Mouse (Mus musculus) cerebellum, postnatal 36 days (tissue): ENCODE data around the gene Gm14412.
"Not testable (repeated sequence)": the region's sequence is repeated elsewhere in the genome, so short reads cannot be mapped to it uniquely, and the experiment has no call there.

ENCODE experiments used
- DNase-seq, 2 experiments: peaks; one replicate each; pipeline ENCODE4 v3.0.0; 2021 to 2022; ENCODE audit warnings: mixed read lengths in 2 of 2

Gene Gm14412

DNA sequence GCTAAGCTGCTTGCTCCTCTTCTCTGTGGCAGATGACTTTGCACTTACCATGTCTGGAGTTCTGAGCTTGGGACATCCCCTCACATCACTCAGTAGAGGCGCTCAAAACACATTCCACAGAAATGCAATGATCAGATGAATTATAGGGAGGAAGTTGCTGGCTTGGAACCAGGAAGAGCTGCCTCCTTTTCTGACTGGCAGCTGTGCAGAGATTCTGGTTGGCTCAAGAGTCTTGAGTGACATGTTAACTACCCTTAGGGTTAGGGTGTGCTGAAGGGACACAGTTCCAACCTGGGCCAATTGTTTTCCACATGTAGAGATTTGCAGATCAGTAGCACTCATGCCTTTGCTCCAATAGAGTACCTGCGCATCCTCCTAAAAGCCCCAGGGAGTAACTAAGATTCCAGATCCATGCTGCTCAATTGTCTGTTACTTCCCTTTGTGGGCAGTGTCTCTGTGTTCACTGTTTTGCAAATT lies at the start of gene Gm14412:
TSS of gene Gm14412 (minus strand) at position 51 of the 477 bp plus-strand sequence.
- DNase-seq: not testable (repeated sequence)

DNA sequence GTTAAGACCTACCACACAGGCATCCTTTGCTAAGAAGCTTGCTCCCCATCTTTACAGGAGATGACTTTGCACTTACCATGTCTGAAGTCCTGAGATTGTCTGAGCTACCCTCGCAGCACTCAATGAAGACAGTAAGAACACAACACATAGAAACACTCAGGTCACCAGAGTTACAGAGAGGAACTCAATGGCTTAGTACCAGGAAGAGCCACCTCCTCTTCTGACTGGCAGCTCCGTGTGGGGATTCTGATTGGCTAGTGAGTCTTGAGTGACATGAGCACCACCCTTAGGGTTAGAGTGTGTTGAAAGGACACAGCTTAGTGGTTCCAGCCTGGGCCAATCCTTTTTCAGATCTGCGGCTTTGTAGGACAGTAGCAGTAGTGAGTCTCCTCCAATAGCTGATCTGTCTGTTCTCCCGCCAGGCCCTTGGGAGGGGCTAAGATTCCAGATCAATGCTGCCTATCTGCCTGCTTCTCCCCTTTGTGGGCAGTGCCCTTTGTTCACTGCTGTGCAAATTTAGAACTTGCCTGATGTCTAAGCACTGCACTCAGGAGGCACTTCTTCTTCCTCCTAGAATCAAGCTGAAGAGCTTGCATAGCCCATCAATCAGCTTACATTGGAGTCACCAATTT lies 5.7 kb upstream of the Gm14412 start:
- DNase-seq: not testable (repeated sequence)

GRCm38 (mm10) chr2:177321361-177321760 lies 2.7 kb downstream of the Gm14412 start:
- not testable (repeated sequence) for DNase-seq

GRCm38 (mm10) chr2:177320786-177321320 lies 3.3 kb downstream of the Gm14412 start:
- DNase-seq: not testable (repeated sequence)

GRCm38 (mm10) chr2:177318996-177319395 lies 5.1 kb downstream of the Gm14412 start:
- no peak for DNase-seq

- DNase-seq: not testable (repeated sequence)
These were observed 14.5 kb downstream of the Gm14412 start for GRCm38 (mm10) chr2:177309627-177310026.

GRCm38 (mm10) chr2:177304980-177305379 lies 19.1 kb downstream of the Gm14412 start:
- not testable (repeated sequence) for DNase-seq

DNA sequence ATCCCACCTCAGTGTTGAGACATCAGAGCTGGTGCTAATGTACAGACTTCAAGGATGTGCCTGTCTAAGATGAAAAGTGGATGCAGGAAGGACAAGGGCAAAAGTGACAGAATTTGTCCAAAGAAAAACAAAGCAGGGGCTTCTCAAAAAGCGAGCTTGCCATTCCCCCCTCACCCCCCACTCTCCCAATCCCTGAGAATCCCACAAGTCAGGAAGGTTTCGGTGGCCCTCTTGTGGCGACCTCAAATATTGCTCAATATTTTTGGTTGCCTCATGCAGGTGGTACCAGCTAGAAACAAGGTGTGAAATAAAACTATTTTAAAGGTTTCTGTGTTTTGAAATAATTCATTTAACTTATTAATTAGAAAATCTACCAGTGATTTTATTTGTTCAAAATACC lies 40.4 kb downstream of the Gm14412 start:
- DNase-seq: not testable (repeated sequence)

DNA sequence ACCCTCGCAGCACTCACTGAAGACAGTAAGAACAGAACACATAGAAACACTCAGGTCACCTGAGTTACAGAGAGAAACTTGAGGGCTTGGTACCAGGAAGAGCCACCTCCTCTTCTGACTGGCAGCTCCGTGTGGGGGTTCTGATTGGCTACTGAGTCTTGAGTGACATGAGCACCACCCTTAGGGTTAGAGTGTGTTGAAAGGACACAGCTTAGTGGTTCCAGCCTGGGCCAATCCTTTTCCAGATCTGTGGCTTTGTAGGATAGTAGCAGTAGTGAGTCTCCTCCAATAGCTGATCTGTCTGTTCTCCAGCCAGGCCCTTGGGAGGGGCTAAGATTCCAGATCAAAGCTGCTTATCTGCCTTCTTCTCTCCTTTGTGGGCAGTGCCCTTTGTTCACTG lies 46.4 kb downstream of the Gm14412 start:
- not testable (repeated sequence) for DNase-seq

DNA sequence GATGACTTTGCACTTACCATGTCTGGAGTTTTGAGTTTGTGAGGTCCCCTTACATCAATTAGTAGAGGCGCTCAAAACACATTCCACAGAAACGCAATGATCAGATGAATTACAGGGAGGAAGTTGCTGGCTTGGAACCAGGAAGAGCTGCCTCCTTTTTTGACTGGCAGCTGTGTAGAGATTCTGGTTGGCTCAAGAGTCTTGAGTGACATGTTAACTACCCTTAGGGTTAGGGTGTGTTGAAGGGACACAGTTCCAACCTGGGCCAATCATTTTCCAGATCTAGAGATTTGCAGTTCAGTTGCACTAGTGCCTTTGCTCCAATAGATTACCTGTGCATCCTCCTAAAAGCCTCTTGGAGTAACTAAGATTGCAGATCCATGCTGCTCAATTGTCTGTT lies 51.9 kb downstream of the Gm14412 start:
- not testable (repeated sequence) for DNase-seq

GRCm38 (mm10) chr2:177266936-177267335 lies 57.2 kb downstream of the Gm14412 start, which contains the start of gene Gm14409:
Gene Gm14409 (minus strand): TSS chr2:177267036.
- DNase-seq: not testable (repeated sequence)
